Mouse (Mus musculus) heart, postnatal 0 days (tissue): ENCODE data around the gene Sebox.

ENCODE experiments used
- CTCF ChIP-seq: IDR thresholded peaks from 2 replicates; pipeline ENCODE4 v1.5.1; 2016; ENCODE audit warnings: antibody characterized with exemption, control low read depth, low read depth
- EP300 ChIP-seq: IDR thresholded peaks from 2 replicates; pipeline ENCODE4 v1.6.1; 2016; ENCODE audit warnings: antibody characterized with exemption, low read depth

DNA sequence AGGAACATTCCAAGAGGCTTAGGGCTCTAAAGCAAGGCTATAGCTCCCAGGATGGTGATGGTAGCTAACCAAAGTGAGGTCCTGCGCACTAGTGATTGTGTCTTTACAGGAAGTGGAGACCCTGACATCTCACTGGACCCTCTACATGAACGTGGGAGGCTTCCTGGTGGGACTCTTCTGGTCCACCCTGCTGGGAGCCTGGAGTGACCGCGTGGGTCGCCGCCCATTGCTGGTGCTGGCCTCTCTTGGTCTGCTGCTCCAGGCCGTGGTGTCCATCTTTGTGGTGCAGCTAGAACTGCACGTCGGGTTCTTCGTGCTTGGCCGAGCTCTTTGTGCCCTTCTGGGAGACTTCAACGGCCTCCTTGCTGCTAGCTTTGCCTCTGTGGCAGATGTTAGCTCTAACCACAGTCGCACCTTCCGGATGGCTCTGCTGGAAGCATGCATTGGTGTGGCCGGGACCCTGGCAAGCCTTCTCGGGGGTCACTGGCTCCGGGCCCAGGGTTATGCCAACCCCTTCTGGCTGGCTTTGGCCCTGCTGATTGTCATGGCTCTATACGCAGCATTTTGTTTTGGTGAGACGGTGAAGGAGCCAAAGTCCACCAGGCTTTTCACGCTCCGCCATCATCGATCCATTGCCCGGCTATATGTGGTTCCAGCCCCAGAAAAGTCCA lies 36.9 kb upstream of the Sebox start:
- TF ChIP-seq CTCF (no peak), EP300 (no peak)
